Mouse (Mus musculus) large intestine, adult 2 months (tissue): Measurements from ENCODE around the gene Pfas. TPM values are rescaled to one million over a fixed set of nuclear protein-coding genes. Genes with fewer than 3 reads are reported as not detected.

Experiments
- DNase-seq: peaks from one replicate; pipeline ENCODE4 v3.0.0-alpha.2; 2012; ENCODE audit warnings: low read depth, low spot score
- WGBS: fragments of 180-500 bp; shearing (Covaris S2); methylation state at CpG from one replicate; pipeline ENCODE4 v1.1.7; 2018; 5-methylcytosine and 5-hydroxymethylcytosine counted together
- polyA plus RNA-seq: library from polyadenylated mRNA; depleted of rRNA; stranded (reverse); fragments of >200 nt; gene quantifications from 2 replicates; pipeline ENCODE4 v1.2.3, GENCODE M21; 2012; rRNA removed

The Pfas gene
- polyA plus RNA-seq = 10.1 and 16.2 TPM in 2 replicates

DNA sequence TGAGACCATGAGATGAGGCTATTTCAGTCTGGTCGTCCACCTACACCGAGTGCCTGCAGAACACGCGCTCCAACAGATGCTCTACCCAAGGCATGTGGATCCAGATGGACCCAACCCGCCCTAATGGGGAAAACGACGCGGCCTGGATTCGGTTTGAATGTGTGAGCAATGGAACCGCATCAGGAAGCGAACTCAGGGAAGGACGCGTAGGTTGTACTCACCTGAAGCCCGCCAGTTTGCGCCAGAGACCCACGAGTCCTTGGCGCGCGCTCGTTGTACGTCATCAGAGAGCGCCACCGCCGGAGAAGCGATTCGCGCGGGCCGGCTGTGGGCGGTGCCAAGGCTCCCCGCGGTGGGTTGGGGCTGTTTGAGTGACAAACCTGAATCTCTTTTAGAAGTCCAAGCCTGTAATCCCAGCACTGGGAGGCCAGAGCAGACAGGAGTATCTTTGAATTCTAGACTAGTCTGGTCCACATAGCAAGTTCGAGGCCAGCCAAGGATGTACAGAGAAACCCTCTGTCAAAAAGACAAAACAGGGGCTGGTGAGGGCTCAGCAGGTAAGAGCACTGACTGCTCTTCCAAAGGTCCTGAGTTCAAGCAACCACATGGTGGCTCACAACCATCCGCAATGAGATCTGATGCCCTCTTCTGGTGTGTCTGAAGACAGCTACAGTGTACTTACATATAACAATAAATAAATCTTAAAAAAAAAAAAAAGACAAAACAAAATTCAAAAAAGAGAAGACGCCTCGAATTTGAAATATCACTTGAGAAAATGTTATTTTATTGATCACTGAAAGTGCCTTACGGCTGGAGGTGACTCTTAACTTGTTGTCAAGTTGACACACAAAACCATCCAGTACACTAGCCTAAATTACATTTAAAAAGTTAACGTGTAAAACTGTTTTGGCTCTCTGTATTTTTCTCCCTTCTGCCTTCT lies at the start of gene Pfas:
Gene Pfas, minus strand, starts transcription at position 279 of the 940 bp plus-strand sequence.
- 8% methylated on average over 38 of the region's 38 CpGs for WGBS
- DNase-seq = peak; percentile 61

DNA sequence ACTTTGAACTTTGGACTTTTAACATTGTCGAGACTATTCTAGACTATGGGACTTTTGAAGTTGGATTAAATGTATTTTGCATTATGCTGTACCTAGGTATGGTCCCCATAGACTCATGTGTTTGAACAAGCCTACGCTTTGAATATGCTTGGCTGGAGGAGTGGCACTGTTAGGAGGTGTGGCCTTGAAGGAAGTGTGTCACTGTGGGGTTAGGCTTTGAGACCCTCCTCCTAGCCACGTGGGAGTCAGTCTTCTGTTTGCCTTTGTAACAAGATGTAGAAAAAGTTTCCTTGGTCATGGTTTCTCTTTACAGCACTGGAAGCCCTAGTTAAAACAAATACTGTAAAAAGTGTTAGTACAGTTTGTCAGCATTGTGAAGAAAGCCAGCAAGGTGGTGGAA lies 45.6 kb upstream of the Pfas start:
- WGBS = 32% methylated on average over 3 of the region's 3 CpGs
- DNase-seq = no peak

DNA sequence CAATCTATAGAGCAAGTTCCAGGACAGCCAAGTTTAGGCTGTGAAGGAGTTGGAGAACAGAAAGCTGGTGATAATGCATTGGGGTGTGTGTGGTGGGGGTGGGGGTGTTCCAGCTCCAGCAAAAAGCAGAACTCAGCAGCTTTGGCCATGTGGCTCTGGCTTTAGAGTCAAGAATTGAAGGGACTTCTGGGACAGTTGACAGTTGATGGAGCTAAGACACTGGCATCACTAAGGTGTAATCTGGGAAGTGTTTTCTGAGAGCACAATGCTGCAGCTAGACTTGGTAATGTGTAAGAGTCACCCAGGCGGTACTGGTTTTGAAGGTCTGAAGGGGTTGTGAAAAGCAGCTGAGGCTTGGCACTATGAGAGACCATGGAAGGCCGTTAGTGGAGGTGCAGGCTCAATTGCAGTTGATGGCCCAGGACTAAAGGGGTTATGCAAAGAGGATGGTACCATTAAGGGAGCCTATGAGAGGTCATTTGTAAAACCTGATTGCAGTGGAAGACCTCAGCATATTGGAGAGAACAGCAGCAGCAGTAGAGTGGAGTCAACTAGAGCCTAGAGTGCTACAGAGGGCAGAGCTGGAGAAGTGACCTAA lies 44.7 kb upstream of the Pfas start:
- no peak for DNase-seq
- WGBS = 89% methylated on average over 2 of the region's 2 CpGs

DNA sequence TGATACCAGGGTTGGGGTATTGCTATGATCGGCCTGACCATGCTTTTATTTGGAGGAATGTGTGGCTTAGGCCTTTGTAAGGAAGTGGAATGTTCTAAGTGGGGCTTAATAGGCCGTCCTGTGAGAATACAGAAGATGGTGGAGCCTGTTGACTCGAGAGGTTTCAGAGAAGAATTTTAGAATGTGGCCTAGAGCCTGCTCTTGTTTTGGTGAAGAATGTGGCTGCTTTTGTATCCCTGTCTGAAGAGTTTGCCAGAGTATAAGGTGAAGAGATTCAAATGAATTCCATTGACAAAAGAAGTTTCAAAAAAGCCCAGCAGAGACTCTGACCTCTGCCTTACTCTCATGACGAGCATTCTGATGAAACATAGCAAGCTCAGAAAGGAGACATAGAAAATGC lies 43.5 kb upstream of the Pfas start:
- DNase-seq = no peak
- WGBS = 85% methylated on average over 4 of the region's 4 CpGs

DNA sequence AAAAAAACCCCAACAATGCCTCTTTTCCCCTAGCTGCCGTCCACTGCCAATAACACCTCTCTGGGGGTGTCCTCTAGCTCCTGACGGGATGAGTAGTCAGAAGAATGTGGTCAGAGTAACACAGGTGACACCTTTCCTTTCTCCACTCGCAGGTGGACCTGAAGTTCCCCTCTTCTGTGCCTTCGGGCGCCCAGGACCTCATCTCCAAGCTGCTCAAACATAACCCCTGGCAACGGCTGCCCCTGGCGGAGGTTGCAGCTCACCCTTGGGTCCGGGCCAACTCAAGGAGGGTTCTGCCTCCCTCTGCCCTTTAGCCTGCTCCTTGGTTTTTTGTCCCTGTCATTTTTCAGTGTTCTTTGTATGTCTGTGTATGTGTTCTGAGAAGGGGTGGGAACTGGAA lies 42.5 kb upstream of the Pfas start:
- no peak for DNase-seq
- 92% methylated on average over 8 of the region's 8 CpGs for WGBS

DNA sequence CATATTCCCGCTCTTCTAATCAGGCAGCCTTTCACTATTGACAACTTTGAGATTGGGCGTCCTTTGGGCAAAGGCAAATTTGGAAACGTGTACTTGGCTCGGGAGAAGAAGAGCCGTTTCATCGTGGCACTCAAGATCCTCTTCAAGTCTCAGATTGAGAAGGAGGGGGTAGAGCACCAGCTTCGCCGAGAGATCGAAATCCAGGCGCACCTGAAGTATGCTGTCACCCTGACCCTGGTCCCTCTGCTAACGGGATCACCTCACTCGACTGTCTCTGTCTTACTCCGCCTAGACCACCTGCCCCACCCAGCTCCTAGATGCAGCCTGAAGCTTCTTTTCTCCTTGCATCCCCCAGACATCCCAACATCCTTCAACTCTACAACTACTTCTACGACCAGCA lies 39.9 kb upstream of the Pfas start:
- DNase-seq = no peak
- WGBS = 91% methylated on average over 14 of the region's 14 CpGs

DNA sequence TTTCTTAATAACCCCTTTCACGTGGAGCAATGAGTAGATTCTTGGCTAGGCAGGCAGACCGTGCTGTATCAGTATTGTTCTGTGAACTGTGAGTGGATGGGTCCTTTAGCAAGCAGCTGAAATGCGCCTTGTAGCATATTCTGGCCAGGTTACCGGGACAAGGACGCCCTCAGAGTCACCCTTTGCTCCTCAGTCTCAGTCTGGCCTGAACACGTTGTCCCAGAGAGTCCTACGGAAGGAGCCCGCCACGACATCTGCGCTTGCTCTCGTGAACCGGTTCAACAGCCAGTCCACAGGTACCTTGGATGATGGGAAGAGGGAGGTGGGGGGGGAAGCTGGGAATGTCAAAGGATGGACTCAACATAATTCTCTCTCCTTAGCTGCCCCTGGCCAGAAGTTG lies 39.3 kb upstream of the Pfas start:
- 86% methylated on average over 12 of the region's 12 CpGs for WGBS
- no peak for DNase-seq

DNA sequence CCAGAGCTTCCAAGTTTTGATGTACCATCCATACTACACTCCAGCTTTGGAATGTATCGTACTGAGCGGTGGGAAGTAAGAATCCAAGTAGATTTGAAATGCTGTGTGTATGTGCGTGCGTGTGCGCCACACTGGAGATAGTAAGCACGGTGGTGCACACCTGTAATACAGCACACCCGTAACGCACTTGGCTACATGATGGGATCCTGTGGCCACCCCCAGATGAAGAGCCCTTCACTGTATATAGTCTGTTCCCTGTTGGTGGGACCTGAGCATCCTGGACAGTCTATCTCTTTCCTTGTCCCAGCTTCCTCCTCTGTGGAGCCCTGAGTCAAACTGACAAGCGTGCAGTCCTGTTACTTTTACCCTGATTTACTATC lies 38.1 kb upstream of the Pfas start:
- 6% methylated on average over 9 of the region's 9 CpGs for WGBS
- DNase-seq = no peak

DNA sequence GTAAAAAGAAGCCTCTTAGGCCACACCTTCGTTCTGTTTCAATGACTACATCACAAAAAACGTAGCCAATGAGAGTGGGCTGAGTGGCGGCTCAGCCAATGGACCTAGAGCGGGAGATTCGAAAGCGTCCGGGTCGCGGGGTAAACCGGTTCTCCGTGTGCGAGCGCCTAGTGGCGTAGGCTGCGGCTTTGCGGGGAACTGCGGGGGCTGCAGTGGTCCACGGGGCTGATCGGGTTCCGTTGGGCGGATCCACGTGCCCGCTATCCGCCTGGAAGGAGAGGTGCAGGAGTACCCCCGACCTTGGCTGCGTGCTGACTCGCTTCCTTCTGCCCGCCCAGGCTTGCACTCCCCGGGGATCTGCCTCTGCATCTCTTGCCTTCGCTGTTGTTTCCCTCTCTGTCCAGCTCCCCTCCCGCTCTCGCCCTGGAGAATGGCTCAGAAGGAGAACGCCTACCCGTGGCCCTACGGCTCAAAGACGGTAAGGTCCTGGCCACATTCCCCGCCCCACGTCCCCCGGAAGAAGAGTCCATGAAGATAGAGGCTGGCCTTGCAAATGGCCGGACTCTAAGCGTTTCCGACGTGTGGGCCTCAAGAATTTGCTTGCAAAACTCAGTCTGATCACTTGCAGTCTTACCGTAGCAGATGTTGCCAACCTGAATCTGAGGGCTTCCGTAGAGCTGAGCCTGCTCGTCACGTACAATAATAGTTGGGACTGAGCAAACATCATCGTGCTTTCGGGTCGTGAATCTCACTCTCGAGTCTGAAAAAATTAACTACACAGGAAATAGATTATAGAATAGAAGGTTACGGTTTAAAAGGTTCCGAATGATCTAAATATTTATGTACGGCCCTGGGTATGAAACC lies 37.5 kb upstream of the Pfas start, which contains the start of gene Aurkb:
Gene Aurkb, plus strand, starts transcription at position 117 of the 864 bp plus-strand sequence.
- DNase-seq = no peak
- WGBS = under 1% methylated on average over 54 of the region's 54 CpGs

DNA sequence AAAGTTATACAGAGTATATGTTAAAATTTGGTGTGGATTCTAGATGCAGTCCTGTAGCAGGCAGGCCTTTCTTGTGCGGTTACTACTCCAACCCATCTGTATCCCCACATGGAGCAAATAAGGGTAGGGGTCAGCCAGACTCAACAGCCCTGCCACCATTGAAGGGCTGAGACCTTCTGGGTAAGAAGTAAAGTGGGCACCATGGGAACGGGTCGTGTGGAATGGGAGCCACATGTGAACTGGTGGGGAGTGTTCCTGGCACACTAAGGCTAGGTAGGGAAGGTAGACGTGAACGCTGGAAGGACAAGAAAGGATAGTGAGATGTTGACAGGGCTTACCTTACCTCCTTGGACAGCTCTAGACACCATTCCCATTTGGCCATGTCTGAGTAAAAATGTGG lies 29.9 kb upstream of the Pfas start:
- 79% methylated on average over 5 of the region's 5 CpGs for WGBS
- no peak for DNase-seq

DNA sequence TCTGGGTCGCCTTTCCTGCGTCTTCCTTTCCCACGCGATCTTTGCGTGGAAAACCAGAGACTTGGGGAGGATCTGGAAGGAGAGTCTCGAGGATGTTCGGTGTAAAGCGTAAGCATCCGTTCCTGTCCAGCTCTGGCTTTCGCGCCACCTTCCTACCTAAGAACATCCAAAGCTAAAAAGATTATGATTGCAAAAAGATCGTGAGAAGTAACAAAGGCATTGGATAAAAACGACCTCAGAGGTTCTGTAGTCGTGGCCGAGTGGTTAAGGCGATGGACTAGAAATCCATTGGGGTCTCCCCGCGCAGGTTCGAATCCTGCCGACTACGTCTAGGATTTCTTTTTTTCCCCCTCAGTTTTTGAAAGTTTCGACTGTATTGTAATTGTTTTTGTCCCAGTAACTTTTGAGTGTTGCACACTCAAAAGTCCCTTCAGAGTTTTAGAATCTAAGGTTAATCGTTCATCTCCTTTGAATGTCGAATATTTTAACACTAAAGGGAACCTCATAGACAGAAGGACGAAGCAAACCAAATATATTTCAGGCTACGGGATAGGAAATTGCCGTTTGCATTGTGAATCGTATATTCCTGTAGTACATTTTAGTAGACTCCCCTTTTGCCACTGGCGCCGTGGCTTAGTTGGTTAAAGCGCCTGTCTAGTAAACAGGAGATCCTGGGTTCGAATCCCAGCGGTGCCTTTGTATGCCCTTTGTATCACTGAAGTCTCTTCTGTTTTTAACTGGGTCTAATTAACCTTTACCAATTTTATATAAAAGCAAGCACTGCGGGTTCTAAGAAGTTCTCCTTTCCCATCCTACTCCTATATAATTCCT lies 29.2 kb upstream of the Pfas start:
- DNase-seq = no peak
- WGBS = 2% methylated on average over 34 of the region's 34 CpGs

DNA sequence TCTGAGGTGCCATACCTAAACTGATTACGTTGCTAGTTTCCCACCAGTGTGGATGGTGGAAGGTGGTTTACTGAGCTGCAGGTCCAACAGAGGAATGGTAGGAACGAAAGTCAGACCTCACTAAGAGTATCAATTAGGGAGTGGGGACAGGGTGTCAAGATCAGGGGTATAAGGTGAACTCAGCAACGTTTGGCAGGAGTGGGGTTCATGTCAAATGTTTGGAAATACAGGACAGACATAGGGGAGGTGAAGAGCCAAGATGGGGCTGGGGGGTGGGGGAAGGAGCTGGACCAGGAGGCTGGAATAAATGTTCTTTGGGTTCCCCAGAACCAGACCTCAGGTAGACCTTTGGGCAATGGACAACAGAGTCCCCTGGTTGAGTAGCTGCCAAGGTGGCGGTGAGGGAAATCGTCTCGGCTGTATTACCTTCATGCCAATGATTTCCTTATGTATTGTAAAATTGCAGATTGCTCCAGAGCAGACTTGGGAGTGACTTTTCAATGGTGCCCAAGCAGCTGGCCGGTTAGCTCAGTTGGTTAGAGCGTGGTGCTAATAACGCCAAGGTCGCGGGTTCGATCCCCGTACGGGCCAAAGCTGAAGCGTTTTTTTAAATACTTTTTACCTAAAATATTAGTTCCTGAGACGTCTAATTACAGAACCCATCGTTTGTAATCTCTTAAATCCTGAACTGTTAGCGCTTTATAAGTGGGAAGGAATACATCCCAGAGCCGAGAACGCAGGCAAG lies 28.4 kb upstream of the Pfas start:
- 8% methylated on average over 20 of the region's 20 CpGs for WGBS
- DNase-seq = no peak

DNA sequence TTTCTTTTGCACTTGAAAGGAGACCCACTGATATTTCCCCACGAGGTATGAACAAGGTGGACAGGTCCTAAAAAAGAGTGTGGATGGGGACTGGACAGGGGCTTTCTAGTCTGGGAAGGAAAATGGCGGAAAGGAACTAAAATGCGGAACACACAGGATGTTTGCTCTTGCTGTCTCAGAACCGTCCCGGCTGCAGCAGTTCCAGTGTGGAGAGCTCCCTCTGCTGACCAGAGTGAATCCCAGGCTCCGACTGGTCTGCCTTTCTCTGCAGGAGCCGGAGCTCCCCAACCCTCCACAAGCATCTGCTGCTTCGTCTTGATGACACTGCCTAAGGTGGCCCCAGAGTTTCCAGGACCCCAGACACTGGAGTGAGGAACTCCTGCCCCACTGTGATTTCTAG lies 27.6 kb upstream of the Pfas start:
- peak; percentile 79 for DNase-seq
- 6% methylated on average over 8 of the region's 8 CpGs for WGBS

DNA sequence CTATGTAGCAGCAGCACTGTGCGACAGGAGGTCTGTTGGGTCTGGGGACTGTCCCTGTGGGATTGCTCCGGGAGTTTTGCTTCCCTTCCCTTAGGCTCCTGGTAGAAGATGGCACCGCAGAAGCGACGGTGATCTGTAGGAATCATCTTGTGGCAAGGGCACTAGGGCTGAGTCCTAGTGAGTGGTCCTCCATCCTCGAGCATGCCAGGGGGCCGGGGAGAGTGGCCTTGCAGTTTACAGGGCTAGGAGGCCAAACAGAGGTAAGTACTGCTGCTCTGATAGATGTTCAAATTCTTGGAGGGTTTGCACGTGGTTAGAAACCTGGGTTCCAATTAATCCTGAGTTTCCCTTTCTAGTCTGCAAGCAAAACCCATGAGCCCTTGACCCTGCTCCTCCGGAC lies 27.2 kb upstream of the Pfas start:
- WGBS = 86% methylated on average over 9 of the region's 9 CpGs

DNA sequence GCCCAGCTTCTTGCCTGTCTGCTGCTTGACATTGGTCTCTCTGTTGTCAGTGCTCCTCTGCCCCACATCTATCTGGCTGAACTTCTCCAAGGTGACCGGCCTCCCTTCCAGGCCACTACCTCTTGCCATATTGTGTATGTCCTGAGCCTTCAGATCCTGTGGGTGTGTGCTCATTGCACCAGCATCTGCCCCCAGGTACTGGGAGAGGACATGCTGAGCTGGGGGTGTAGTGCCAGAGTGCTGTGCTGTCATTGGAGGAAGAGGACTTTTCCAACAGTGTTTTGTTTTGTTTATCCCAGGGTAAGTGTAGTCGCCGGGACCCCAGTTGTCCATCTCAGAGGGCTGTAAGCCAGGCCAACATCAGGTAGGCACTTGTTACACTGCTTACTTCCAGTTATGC lies 26.3 kb upstream of the Pfas start:
- DNase-seq = no peak
- 91% methylated on average over 3 of the region's 3 CpGs for WGBS

More for the DNA sequence above, 27.2 kb upstream of the Pfas start:
- DNase-seq = no peak

DNA sequence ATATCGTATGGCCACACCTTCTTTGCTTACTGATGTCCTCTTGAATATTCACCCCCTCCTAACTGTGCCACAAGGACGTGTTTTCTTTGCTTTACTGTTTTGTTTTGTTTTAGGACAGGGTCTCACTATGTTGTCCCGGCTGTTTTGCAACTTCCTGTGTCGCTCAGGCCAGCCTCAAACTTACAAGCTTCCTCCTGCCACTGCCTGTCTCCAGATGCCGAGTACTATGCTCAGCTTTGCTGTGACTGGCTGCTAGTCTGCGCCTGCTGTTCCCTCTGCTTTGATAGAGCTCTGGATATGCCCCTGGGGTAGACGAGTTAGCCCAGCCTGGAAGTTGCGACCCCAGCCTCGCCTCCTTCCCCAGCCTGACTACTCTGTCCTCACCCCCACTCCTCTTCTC lies 25.3 kb upstream of the Pfas start:
- 72% methylated on average over 9 of the region's 9 CpGs for WGBS
- no peak for DNase-seq

DNA sequence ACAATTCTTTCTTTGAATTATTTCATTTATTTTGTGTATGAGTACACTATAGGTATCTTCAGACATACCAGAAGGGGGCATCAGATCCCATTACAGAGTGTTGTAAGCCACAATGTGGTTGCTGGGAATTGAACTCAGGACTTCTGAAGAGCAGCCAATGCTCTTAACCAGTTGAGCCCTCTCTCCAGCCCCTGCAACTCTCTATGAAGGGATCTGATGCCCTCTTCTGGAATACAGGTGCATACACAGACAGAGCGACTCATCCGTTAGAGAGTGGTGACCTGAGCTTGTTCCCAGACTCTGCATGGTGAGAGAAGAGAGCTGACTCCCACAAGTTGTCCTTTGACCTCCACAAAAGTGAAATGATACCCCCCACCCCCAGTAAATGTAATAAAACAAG lies 20.5 kb upstream of the Pfas start:
- 75% methylated on average over 2 of the region's 2 CpGs for WGBS
- DNase-seq = no peak

DNA sequence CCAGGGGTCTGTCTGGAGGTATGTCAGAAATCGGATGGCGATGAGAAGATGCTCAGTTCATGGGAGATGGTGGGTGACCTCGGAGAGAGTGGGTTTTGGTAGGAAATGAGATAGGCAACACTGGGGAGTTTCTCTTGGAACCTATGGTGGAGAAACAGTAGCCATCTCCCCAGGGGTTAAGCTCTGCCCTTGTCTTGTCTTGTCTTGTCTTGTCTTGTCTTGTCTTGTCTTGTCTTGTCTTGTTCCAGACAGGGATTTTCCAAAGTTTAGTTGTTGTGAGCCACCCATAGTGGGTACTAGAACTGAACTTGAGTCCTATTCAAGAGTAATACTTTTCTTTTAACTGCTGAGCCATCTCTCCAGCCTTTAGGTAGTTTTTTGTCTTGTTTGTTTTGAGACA lies 18.3 kb upstream of the Pfas start:
- WGBS = 95% methylated on average over 3 of the region's 3 CpGs

DNA sequence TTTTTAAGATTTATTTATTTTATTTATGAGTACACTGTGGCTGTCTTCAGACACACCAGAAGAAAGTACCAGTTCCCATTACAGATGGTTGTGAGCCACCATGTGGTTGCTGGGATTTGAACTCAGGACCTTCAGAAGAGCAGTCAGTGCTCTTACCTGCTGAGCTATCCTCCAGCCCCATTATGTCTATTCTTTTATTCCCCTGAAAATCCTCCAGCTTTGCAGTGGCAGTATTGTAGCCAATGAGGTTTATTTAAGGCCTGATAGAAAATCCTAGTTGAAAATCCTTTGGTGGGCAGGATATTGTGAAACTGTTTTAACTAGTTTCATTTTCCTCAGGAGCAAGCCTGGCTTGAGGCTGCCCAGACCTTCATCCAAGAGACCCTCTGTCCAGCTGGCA lies 12.4 kb upstream of the Pfas start:
- no peak for DNase-seq

More for the DNA sequence above, 18.3 kb upstream of the Pfas start:
- DNase-seq = no peak
